Mouse (Mus musculus) olfactory bulb, adult 2 months (tissue): ENCODE measurements at regions not wholly inside any gene's neighbourhood (a gene's known extent, or its start where the extent isn't known, plus 50 kb on each side); places are given as distances from the start of the nearest gene placed in this dataset.

Experiments
- H3K27ac ChIP-seq: fragments of 200-500 bp; 2 replicates; pipeline ENCODE4 v1.5.1; 2012; ENCODE audit warnings: low read depth, low read length; ENCODE audit not compliant: insufficient read depth
- H3K4me1 ChIP-seq: fragments of 200-500 bp; 2 replicates; pipeline ENCODE4 v1.6.1; 2012; ENCODE audit warnings: low read length; ENCODE audit not compliant: control insufficient read depth, insufficient read depth
- H3K4me3 ChIP-seq: fragments of 200-500 bp; 2 replicates; pipeline ENCODE4 v1.5.1; 2012; ENCODE audit warnings: mild to moderate bottlenecking, low read depth, low read length, moderate library complexity; ENCODE audit not compliant: insufficient read depth
- CTCF ChIP-seq: fragments of 200-500 bp; IDR thresholded peaks from 2 replicates; pipeline ENCODE4 v1.5.1; 2012; ENCODE audit warnings: low read depth, mild to moderate bottlenecking, low read length, moderate library complexity; ENCODE audit not compliant: insufficient read depth
- POLR2A ChIP-seq: fragments of 200-500 bp; IDR thresholded peaks from 2 replicates; pipeline ENCODE4 v1.6.1; 2012; ENCODE audit warnings: mild to moderate bottlenecking, low read depth, low read length, moderate library complexity; ENCODE audit not compliant: insufficient read depth
- WGBS: fragments of 180-500 bp; shearing (Covaris S2); methylation state at CpG from one replicate; pipeline ENCODE4 v1.1.7; 2018; 5-methylcytosine and 5-hydroxymethylcytosine counted together

GRCm38 (mm10) chr2:38420498-38420897 lies 81.4 kb downstream of the Lhx2 start:
- H3K27ac ChIP-seq = no peak overlapping the region
- TF ChIP-seq CTCF = no peak
- TF ChIP-seq POLR2A = no peak
- no peak overlapping the region for H3K4me3 ChIP-seq
- H3K4me1 ChIP-seq = no peaks in the 10 kb centered on the region
- 77% methylated on average over 3 of the region's 3 CpGs for WGBS

- Histone ChIP-seq H3K27ac (no peak overlapping the region), H3K4me3 (no peak overlapping the region), H3K4me1 (no peaks in the 10 kb centered on the region)
- TF ChIP-seq CTCF = no peak
- TF ChIP-seq POLR2A = no peak
- WGBS = 94% methylated on average over 3 of the region's 3 CpGs
These were observed 83.3 kb downstream of the Lhx2 start for GRCm38 (mm10) chr2:38422406-38422805.

- no peak overlapping the region for H3K4me3 ChIP-seq
- H3K4me1 ChIP-seq = no peaks in the 10 kb centered on the region
- no peak overlapping the region for H3K27ac ChIP-seq
- WGBS = 63% methylated on average over 7 of the region's 7 CpGs
- no peak for TF ChIP-seq CTCF
- TF ChIP-seq POLR2A = no peak
These were observed 84.8 kb downstream of the Lhx2 start for GRCm38 (mm10) chr2:38423886-38424277.

- Histone ChIP-seq H3K4me3 (no peak overlapping the region), H3K27ac (no peak overlapping the region), H3K4me1 (no peaks in the 10 kb centered on the region)
- 24% methylated on average over 21 of the region's 22 CpGs for WGBS
- TF ChIP-seq POLR2A (no peak), CTCF (no peak)
These were observed 85.3 kb downstream of the Lhx2 start for GRCm38 (mm10) chr2:38424278-38424931.

- H3K4me3 ChIP-seq = no peak overlapping the region
- WGBS = 53% methylated on average over 9 of the region's 9 CpGs
- no peaks in the 10 kb centered on the region for H3K4me1 ChIP-seq
- H3K27ac ChIP-seq = no peak overlapping the region
- TF ChIP-seq POLR2A (no peak), CTCF (no peak)
These were observed 85.9 kb downstream of the Lhx2 start for GRCm38 (mm10) chr2:38424976-38425375.

GRCm38 (mm10) chr2:38429752-38430378 lies 81.6 kb upstream of the Nek6 start:
- no peaks in the 10 kb centered on the region for H3K4me1 ChIP-seq
- H3K4me3 ChIP-seq = no peak overlapping the region
- no peak for TF ChIP-seq POLR2A
- TF ChIP-seq CTCF = peak; percentile 83
- WGBS = 45% methylated on average over 6 of the region's 6 CpGs
- H3K27ac ChIP-seq = no peak overlapping the region

GRCm38 (mm10) chr2:38431546-38431945 lies 79.9 kb upstream of the Nek6 start:
- H3K27ac ChIP-seq = no peak overlapping the region
- no peak overlapping the region for H3K4me3 ChIP-seq
- H3K4me1 ChIP-seq = no peaks in the 10 kb centered on the region
- TF ChIP-seq POLR2A (no peak), CTCF (no peak)
- WGBS = 73% methylated on average over 5 of the region's 5 CpGs

GRCm38 (mm10) chr2:38433736-38434135 lies 77.7 kb upstream of the Nek6 start:
- no peak overlapping the region for H3K27ac ChIP-seq
- H3K4me1 ChIP-seq = no peaks in the 10 kb centered on the region
- TF ChIP-seq POLR2A = no peak
- no peak for TF ChIP-seq CTCF
- no peak overlapping the region for H3K4me3 ChIP-seq
- WGBS = 23% methylated on average over 3 of the region's 3 CpGs

GRCm38 (mm10) chr2:38436701-38437100 lies 74.7 kb upstream of the Nek6 start:
- 82% methylated on average over 4 of the region's 4 CpGs for WGBS
- TF ChIP-seq CTCF (no peak), POLR2A (no peak)
- H3K4me1 ChIP-seq = no peaks in the 10 kb centered on the region
- no peak overlapping the region for H3K4me3 ChIP-seq
- H3K27ac ChIP-seq = no peak overlapping the region

GRCm38 (mm10) chr2:38439191-38439590 lies 72.3 kb upstream of the Nek6 start:
- Histone ChIP-seq H3K4me3 (no peak overlapping the region), H3K27ac (no peak overlapping the region), H3K4me1 (no peaks in the 10 kb centered on the region)
- 95% methylated on average over 6 of the region's 6 CpGs for WGBS
- TF ChIP-seq POLR2A = no peak
- TF ChIP-seq CTCF = no peak
